Mouse (Mus musculus) C2C12 (cell line): Measurements from ENCODE around the gene Rarb.

ENCODE experiments used
- CTCF ChIP-seq: IDR thresholded peaks from one replicate; pipeline ENCODE4 v1.5.1; 2011; ENCODE audit not compliant: control insufficient read depth, insufficient read depth, insufficient read length
- MAX ChIP-seq: IDR thresholded peaks from one replicate; pipeline ENCODE4 v1.6.1; 2011; ENCODE audit warnings: mild to moderate bottlenecking, control low read depth
- MYOD1 ChIP-seq: IDR thresholded peaks from one replicate; pipeline ENCODE4 v1.6.1; 2011; ENCODE audit warnings: low read depth; ENCODE audit not compliant: control insufficient read depth, insufficient read length
- MYOG ChIP-seq: IDR thresholded peaks from one replicate; pipeline ENCODE4 v1.6.1; 2011; ENCODE audit not compliant: control insufficient read depth, insufficient read length; ENCODE audit errors: extremely low read depth
- USF1 ChIP-seq: IDR thresholded peaks from one replicate; pipeline ENCODE4 v1.6.1; 2011; ENCODE audit warnings: low read depth, mild to moderate bottlenecking, control low read depth, moderate library complexity

GRCm38 (mm10) chr14:16765891-16766290, 53.1 kb downstream of the Rarb start:
- TF ChIP-seq CTCF (no peak), USF1 (no peak), MYOG (no peak), MYOD1 (no peak), MAX (no peak)
